Mouse (Mus musculus): ENCODE measurements around the gene Dyrk1a. TPM values are rescaled to one million over a fixed set of nuclear protein-coding genes. Genes with fewer than 3 reads are reported as not detected.

The Dyrk1a gene
- polyA plus RNA-seq, 1 experiment: 16.0 TPM

GRCm38 (mm10) chr16:94625639-94626038 lies 55.8 kb downstream of the Dyrk1a start:
- Histone ChIP-seq H3K4me3 (ENCODE audit: insufficient read depth, low read depth, low read length) (no peak overlapping the region), H3K4me1 (ENCODE audit: control insufficient read depth, insufficient read depth, insufficient read length, low read length) (peaks cover 12% of the 10 kb centered on the region), H3K27ac (replicated peaks; ENCODE audit: low read depth, low read length) (no peak overlapping the region)

- H3K4me1 ChIP-seq (ENCODE audit: control insufficient read depth, insufficient read depth, insufficient read length, low read length): peaks cover 13% of the 10 kb centered on the region
- H3K27ac ChIP-seq (replicated peaks; ENCODE audit: low read depth, low read length): no peak overlapping the region
- H3K4me3 ChIP-seq (ENCODE audit: insufficient read depth, low read depth, low read length): no peak overlapping the region
Observed at GRCm38 (mm10) chr16:94627736-94628135, 57.9 kb downstream of the Dyrk1a start.

GRCm38 (mm10) chr16:94628976-94629729 lies 59.3 kb downstream of the Dyrk1a start:
- Histone ChIP-seq H3K4me1 (ENCODE audit: control insufficient read depth, insufficient read depth, insufficient read length, low read length) (peaks cover 16% of the 10 kb centered on the region), H3K4me3 (ENCODE audit: insufficient read depth, low read depth, low read length) (no peak overlapping the region), H3K27ac (replicated peaks; ENCODE audit: low read depth, low read length) (no peak overlapping the region)

- Histone ChIP-seq H3K4me3 (ENCODE audit: insufficient read depth, low read depth, low read length) (no peak overlapping the region), H3K27ac (replicated peaks; ENCODE audit: low read depth, low read length) (no peak overlapping the region)
Observed at GRCm38 (mm10) chr16:94631984-94632383, 62.2 kb downstream of the Dyrk1a start.

GRCm38 (mm10) chr16:94632424-94632963 lies 62.7 kb downstream of the Dyrk1a start:
- no peak overlapping the region for H3K27ac ChIP-seq (replicated peaks; ENCODE audit: low read depth, low read length)
- no peak overlapping the region for H3K4me3 ChIP-seq (ENCODE audit: insufficient read depth, low read depth, low read length)
- H3K4me1 ChIP-seq (ENCODE audit: control insufficient read depth, insufficient read depth, insufficient read length, low read length): peaks cover 16% of the 10 kb centered on the region

More at GRCm38 (mm10) chr16:94631984-94632383, 62.2 kb downstream of the Dyrk1a start:
- H3K4me1 ChIP-seq (ENCODE audit: control insufficient read depth, insufficient read depth, insufficient read length, low read length): peaks cover 14% of the 10 kb centered on the region

- Histone ChIP-seq H3K4me1 (ENCODE audit: control insufficient read depth, insufficient read depth, insufficient read length, low read length) (peaks cover 15% of the 10 kb centered on the region), H3K4me3 (ENCODE audit: insufficient read depth, low read depth, low read length) (no peak overlapping the region), H3K27ac (replicated peaks; ENCODE audit: low read depth, low read length) (no peak overlapping the region)
Observed at GRCm38 (mm10) chr16:94633012-94633411, 63.2 kb downstream of the Dyrk1a start.

- Histone ChIP-seq H3K27ac (replicated peaks; ENCODE audit: low read depth, low read length) (no peak overlapping the region), H3K4me3 (ENCODE audit: insufficient read depth, low read depth, low read length) (no peak overlapping the region)
Observed at GRCm38 (mm10) chr16:94637423-94637822, 67.6 kb downstream of the Dyrk1a start.

GRCm38 (mm10) chr16:94641799-94642198 lies 72.0 kb downstream of the Dyrk1a start:
- H3K4me1 ChIP-seq (ENCODE audit: control insufficient read depth, insufficient read depth, insufficient read length, low read length): peaks cover 19% of the 10 kb centered on the region
- no peak overlapping the region for H3K4me3 ChIP-seq (ENCODE audit: insufficient read depth, low read depth, low read length)
- H3K27ac ChIP-seq (replicated peaks; ENCODE audit: low read depth, low read length): no peak overlapping the region

More at GRCm38 (mm10) chr16:94637423-94637822, 67.6 kb downstream of the Dyrk1a start:
- peaks cover 24% of the 10 kb centered on the region for H3K4me1 ChIP-seq (ENCODE audit: control insufficient read depth, insufficient read depth, insufficient read length, low read length)

- no peak overlapping the region for H3K4me3 ChIP-seq (ENCODE audit: insufficient read depth, low read depth, low read length)
- H3K4me1 ChIP-seq (ENCODE audit: control insufficient read depth, insufficient read depth, insufficient read length, low read length): peaks cover 34% of the 10 kb centered on the region
- no peak overlapping the region for H3K27ac ChIP-seq (replicated peaks; ENCODE audit: low read depth, low read length)
Observed at GRCm38 (mm10) chr16:94647153-94647552, 77.3 kb downstream of the Dyrk1a start.

- Histone ChIP-seq H3K27ac (replicated peaks; ENCODE audit: low read depth, low read length) (no peak overlapping the region), H3K4me1 (ENCODE audit: control insufficient read depth, insufficient read depth, insufficient read length, low read length) (peaks cover 34% of the 10 kb centered on the region), H3K4me3 (ENCODE audit: insufficient read depth, low read depth, low read length) (no peak overlapping the region)
Observed at GRCm38 (mm10) chr16:94647925-94648324, 78.1 kb downstream of the Dyrk1a start.

- no peak overlapping the region for H3K4me3 ChIP-seq (ENCODE audit: insufficient read depth, low read depth, low read length)
- no peak overlapping the region for H3K27ac ChIP-seq (replicated peaks; ENCODE audit: low read depth, low read length)
- peaks cover 34% of the 10 kb centered on the region for H3K4me1 ChIP-seq (ENCODE audit: control insufficient read depth, insufficient read depth, insufficient read length, low read length)
Observed at GRCm38 (mm10) chr16:94649861-94650260, 80.1 kb downstream of the Dyrk1a start.

GRCm38 (mm10) chr16:94652091-94652713 lies 82.4 kb downstream of the Dyrk1a start:
- Histone ChIP-seq H3K4me3 (ENCODE audit: insufficient read depth, low read depth, low read length) (no peak overlapping the region), H3K4me1 (ENCODE audit: control insufficient read depth, insufficient read depth, insufficient read length, low read length) (peaks cover 36% of the 10 kb centered on the region), H3K27ac (replicated peaks; ENCODE audit: low read depth, low read length) (no peak overlapping the region)

GRCm38 (mm10) chr16:94655083-94655482 lies 85.3 kb downstream of the Dyrk1a start:
- H3K4me1 ChIP-seq (ENCODE audit: control insufficient read depth, insufficient read depth, insufficient read length, low read length): peaks cover 21% of the 10 kb centered on the region
- no peak overlapping the region for H3K4me3 ChIP-seq (ENCODE audit: insufficient read depth, low read depth, low read length)
- no peak overlapping the region for H3K27ac ChIP-seq (replicated peaks; ENCODE audit: low read depth, low read length)

- no peak overlapping the region for H3K4me3 ChIP-seq (ENCODE audit: insufficient read depth, low read depth, low read length)
- no peak overlapping the region for H3K27ac ChIP-seq (replicated peaks; ENCODE audit: low read depth, low read length)
- H3K4me1 ChIP-seq (ENCODE audit: control insufficient read depth, insufficient read depth, insufficient read length, low read length): peaks cover 16% of the 10 kb centered on the region
Observed at GRCm38 (mm10) chr16:94656891-94657290, 87.1 kb downstream of the Dyrk1a start.

GRCm38 (mm10) chr16:94659394-94659793 lies 89.6 kb downstream of the Dyrk1a start:
- Histone ChIP-seq H3K4me1 (ENCODE audit: control insufficient read depth, insufficient read depth, insufficient read length, low read length) (peaks cover 15% of the 10 kb centered on the region), H3K4me3 (ENCODE audit: insufficient read depth, low read depth, low read length) (no peak overlapping the region), H3K27ac (replicated peaks; ENCODE audit: low read depth, low read length) (no peak overlapping the region)

Data from brown adipose tissue, adult 24 weeks (tissue).